Mouse (Mus musculus): ENCODE results near the gene Phxr2.

The Phxr2 gene

GRCm38 (mm10) chr10:99095114-99095513 lies 31.0 kb downstream of the Phxr2 start:
- DNase-seq (ENCODE audit: low spot score in 2 of 2): no peak

GRCm38 (mm10) chr10:99093364-99093763 lies 32.8 kb downstream of the Phxr2 start:
- DNase-seq (ENCODE audit: low spot score in 2 of 2): no peak

GRCm38 (mm10) chr10:99089906-99090305 lies 36.2 kb downstream of the Phxr2 start:
- no peak for DNase-seq (ENCODE audit: low spot score in 2 of 2)

- DNase-seq (ENCODE audit: low spot score in 2 of 2): no peak
Observed at GRCm38 (mm10) chr10:99086029-99086428, 40.1 kb downstream of the Phxr2 start.

- no peak for DNase-seq (ENCODE audit: low spot score in 2 of 2)
Observed at GRCm38 (mm10) chr10:99085240-99085587, 40.9 kb downstream of the Phxr2 start.

DNA sequence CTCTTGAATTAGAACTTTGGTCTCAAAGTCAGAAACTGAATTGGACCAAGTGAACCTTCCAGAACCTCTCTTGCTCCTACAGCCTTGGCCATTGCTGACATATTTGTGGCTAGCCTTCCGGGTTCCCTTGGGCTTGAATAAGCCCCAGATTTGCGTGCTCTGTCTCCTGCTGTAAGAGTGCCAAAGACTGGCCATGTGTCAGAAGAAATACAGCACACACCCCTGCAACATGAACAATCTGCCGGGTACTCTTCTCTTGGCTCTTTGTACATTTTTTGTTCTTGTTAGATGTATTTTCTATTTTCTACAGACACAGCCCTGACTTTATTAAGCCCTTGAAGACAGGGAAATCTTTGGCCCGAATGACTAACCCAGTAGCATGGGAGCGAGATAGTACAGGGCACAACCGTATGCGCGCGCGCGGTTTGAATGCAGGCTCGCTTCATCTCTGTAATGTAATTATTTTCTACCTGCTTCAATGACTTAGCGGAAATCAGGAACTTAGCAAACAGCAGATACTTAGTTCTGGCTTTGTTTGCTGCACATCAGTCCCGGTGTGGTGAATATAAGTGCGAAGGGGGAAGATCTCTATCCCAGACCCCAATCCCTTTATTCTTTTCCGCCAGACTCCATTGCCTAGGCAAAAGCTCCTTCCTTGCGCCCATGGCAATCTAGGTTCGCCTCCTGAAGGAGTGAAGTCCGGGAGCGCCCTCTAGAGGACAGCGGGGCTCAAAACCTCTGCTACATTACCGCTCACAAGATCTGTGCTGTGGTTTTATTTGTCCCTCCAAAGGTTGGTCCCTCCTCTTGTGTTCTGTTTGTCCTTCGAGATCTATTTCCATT lies 41.5 kb downstream of the Phxr2 start:
- DNase-seq (ENCODE audit: low spot score in 2 of 2): peak in 1 of 2 experiments; percentile 84

DNA sequence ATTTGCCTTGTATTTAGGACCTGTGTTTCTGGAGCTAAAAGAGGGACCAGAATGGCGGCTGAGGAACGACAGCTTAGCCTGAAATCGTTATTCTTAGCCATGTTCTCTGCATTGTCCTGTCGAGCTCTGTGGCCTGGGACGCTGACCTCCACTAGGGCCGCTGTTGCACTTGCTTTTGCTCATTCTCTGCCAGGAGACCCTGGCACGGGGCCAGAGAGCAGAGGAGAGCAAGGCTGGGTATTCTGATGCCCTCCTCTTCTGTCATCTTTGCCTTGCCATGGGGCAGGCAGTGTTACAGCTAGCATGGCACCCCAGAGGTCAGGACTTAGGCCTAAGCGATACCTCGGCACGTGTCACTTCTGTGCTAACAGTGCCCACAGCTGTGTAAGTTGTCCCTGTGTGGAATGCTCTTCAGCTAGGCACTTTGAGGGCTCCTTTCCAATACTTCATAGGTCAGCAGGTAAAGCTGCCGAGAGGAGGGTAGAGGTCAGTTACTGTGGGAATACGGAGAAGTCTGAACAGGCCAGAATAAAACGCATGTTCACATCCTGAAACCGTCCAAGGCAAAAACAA lies 42.6 kb downstream of the Phxr2 start:
- DNase-seq (ENCODE audit: low spot score in 2 of 2): peak in 1 of 2 experiments; percentile 11

DNA sequence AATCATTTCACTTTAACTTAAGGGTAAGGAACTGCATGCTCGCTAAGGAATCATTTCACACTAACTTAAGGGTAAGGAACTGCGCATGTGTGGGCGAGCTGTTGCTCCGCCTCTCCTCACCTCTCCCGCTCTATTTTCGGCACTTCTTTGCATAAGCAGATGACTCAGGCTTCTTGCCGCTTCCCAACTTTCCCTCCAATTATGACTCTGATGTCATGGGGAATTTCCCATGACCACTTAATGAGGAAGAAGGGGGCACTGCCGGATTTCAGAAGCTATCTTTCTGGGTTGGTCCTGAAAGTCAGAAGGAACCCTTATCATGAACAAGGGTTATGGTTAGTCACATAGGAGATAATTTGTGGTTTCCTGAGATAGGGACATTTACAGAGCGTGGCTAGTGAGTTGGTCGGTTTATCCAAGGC lies 44.5 kb downstream of the Phxr2 start:
- peak in 1 of 2 experiments; percentile 23 for DNase-seq (ENCODE audit: low spot score in 2 of 2)

DNA sequence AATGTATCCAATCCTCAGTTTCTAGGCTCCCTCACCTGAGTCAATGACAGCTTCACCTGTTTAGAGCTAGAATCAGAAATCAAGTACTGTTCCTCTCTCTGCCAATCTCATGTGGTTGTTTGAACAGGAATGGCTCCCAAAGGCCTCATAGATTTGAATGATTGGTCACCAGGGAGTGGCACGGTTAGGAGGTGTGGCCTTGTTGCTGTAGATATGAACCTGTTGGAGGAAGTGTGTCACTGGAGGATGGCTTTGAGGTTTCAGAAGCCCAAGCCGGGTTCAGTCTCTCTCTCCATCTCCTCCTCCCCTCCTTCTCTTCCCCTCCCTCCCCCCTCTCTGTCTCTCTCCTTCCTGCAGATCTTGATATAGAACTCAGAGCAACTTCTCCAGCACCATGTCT lies 47.5 kb downstream of the Phxr2 start:
- DNase-seq (ENCODE audit: low spot score in 2 of 2): no peak

DNA sequence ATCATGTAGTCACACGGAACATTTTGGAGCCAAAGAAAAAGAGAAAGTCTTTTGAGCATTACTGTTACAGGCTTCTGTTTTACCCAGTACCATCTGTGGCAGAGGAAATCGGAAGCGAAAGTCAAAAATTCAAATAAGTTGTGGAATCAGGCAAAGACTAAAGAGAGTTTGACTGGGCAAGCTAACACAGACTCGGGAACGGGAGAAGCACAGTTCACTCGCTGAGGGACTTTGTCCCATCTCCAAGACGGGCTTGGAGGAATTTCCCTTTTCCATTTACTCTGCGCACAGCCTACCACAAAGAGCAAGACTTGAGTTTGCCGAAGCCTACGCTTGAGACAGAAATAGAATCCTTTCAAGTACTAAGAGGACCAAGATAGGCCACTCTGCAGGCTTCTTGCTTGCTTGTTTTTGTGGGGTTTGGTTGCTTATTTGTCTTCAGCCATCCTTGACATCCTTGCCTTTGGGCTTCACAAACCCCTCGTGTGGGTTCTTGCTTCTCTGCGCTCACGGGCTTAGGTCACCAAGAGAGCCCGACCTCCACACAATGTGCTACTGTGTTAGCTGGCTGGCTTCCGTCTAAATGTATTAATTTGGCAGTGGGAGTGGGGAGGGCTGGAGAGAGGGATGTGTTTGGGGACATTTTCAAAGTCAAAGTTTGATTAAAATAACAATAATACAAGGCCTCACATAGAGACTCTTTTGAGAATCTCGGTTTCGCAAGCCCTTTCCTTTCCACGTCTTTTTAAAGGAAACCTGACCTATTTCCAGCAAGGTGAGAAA lies 49.8 kb downstream of the Phxr2 start:
- no peak for DNase-seq (ENCODE audit: low spot score in 2 of 2)

Data from frontal cortex, postnatal 10 days (tissue).